Mouse (Mus musculus) right cerebral cortex, postnatal 10 days (tissue): ENCODE data around the gene Plch2.

Experiments
- DNase-seq, 2 experiments: peaks; one replicate each; pipeline ENCODE4 v3.0.0; 2021; ENCODE audit warnings: low spot score in 2 of 2

Plch2 gene

GRCm38 (mm10) chr4:154933306-154933907, 123.2 kb downstream of the Plch2 start:
- no peak for DNase-seq
